Mouse (Mus musculus) hindbrain, embryonic 10.5 days (tissue): ENCODE measurements at regions not wholly inside any gene's neighbourhood (a gene's known extent, or its start where the extent isn't known, plus 50 kb on each side); places are given as distances from the start of the nearest gene placed in this dataset.
"Not testable (repeated sequence)": the region's sequence is repeated elsewhere in the genome, so short reads cannot be mapped to it uniquely, and the experiment has no call there.

Source experiments
- DNase-seq: peaks from one replicate; pipeline ENCODE4 v3.0.0-alpha.2; 2017; ENCODE audit warnings: low spot score
- H3K27ac ChIP-seq: fragments of 300-500 bp; sonication (generic); 2 replicates; pipeline ENCODE4 v1.5.1; 2016; ENCODE audit warnings: mild to moderate bottlenecking, moderate library complexity
- H3K27me3 ChIP-seq: fragments of 300-500 bp; sonication (generic); 2 replicates; pipeline ENCODE4 v1.6.1; 2016; ENCODE audit warnings: mild to moderate bottlenecking; ENCODE audit not compliant: poor library complexity, insufficient read depth, severe bottlenecking
- H3K36me3 ChIP-seq: fragments of 300-500 bp; sonication (generic); 2 replicates; pipeline ENCODE4 v1.6.1; 2016; ENCODE audit warnings: mild to moderate bottlenecking, moderate library complexity
- H3K4me1 ChIP-seq: fragments of 300-500 bp; sonication (generic); replicated peaks from 2 replicates; pipeline ENCODE4 v1.6.1; 2016; ENCODE audit warnings: mild to moderate bottlenecking
- H3K4me3 ChIP-seq: fragments of 300-500 bp; sonication (generic); 2 replicates; pipeline ENCODE4 v1.5.1; 2016; ENCODE audit warnings: mild to moderate bottlenecking, moderate library complexity
- H3K9me3 ChIP-seq: fragments of 300-500 bp; sonication (generic); 2 replicates; pipeline ENCODE4 v1.6.1; 2016; ENCODE audit warnings: mild to moderate bottlenecking, moderate library complexity
- WGBS: fragments of 180-500 bp; shearing (Covaris S2); methylation state at CpG from one replicate; pipeline ENCODE4 v1.1.7; 2016; 5-methylcytosine and 5-hydroxymethylcytosine counted together

DNA sequence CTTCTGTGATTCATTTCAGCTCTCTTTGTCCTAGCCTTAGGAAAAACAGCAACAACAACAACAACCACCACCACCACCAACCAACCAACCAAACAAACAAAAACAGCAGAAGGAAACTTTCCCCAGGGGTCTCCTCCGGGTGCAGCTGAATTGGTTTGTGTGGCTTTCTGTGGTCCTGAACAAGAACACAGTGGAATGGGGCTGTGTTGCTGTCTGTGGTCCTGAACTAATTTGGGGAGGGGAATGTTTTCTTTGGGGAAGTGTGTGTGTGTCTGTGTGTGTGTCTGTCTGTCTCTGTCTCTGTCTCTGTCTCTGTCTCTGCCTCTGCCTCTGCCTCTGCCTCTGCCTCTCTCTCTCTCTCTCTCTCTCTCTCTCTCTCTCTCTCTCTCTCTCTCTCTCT lies 164.8 kb upstream of the 1700012A03Rik start:
- H3K4me1 ChIP-seq = peaks cover 21% of the 10 kb centered on the region
- not testable (repeated sequence) for H3K27me3 ChIP-seq, H3K9me3 ChIP-seq, H3K36me3 ChIP-seq, DNase-seq, H3K4me3 ChIP-seq, H3K27ac ChIP-seq
- WGBS = 5% methylated on average over 1 of the region's 1 CpGs

DNA sequence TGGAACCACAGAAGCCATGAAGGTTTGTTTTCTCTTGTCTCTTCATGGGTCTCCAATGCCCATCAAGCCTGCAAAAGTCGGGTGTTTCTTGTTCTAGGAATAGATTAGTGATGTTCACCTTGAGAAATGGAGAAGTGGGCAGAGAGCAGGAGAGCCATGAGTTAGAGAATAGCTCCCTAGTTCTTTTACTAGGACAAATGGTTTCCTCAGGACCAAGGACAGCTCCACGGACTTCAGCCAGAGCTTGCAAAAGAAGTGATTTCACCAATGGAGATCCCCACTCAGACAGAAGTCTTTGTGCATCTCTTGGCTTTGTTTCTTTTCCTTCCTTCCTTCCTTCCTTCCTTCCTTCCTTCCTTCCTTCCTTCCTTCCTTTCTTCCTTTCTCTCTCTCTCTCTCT lies 166.3 kb upstream of the 1700012A03Rik start:
- Histone ChIP-seq H3K27me3 (no peaks in the 10 kb centered on the region), H3K36me3 (no peaks in the 10 kb centered on the region), H3K4me1 (peaks cover 21% of the 10 kb centered on the region), H3K4me3 (no peak overlapping the region), H3K9me3 (no peaks in the 10 kb centered on the region), H3K27ac (no peak overlapping the region)
- WGBS = 6% methylated on average over 2 of the region's 2 CpGs
- peak; percentile 45 for DNase-seq

DNA sequence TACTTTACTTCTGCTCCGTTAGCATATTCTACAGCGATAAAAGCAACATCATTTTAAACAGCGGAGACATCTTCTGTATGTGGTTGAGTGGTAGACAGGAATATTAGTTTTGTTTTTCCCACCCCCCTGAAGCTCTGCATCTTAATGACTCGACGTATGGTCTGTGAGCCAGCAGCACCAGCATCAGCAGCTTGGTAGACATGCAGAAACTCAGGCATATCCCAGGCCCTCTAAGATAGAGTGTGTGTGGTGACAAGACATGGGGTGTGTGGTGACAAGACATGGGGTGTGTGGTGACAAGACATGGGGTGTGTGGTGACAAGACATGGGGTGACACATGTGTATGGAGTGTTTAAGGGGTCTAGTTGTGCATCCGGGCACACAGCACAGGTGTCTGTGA lies 175.4 kb upstream of the 1700012A03Rik start:
- DNase-seq = no peak
- Histone ChIP-seq H3K4me3 (no peak overlapping the region), H3K27ac (no peak overlapping the region), H3K27me3 (no peaks in the 10 kb centered on the region), H3K9me3 (no peaks in the 10 kb centered on the region), H3K36me3 (no peaks in the 10 kb centered on the region), H3K4me1 (peaks cover 5% of the 10 kb centered on the region; the same call in 1 of the 2 replicates)
- 94% methylated on average over 6 of the region's 6 CpGs for WGBS

DNA sequence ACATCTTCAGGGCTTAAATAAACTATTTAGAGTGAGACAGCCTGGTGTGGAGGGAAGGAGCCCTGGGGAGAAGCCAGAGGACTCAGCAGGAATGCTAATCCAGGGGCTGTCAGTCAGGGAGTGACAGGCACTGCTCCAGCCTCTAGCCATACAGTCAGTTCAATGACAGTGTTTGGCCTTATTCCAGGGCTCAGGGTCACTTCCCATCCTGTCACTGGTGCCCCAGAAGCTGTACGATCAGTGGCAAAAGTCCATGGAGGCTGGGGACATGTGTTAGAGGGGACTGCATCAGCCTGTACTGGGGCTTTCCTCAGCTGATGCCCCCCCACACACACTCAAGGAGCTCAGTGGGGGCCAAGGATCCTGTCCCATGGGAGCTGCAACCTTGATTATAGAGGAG lies 176.1 kb upstream of the 1700012A03Rik start:
- Histone ChIP-seq H3K27ac (no peak overlapping the region), H3K36me3 (no peaks in the 10 kb centered on the region), H3K4me3 (no peak overlapping the region), H3K4me1 (peaks cover 5% of the 10 kb centered on the region; the same call in 1 of the 2 replicates), H3K27me3 (no peaks in the 10 kb centered on the region), H3K9me3 (no peaks in the 10 kb centered on the region)
- 44% methylated on average over 1 of the region's 1 CpGs for WGBS
- no peak for DNase-seq

DNA sequence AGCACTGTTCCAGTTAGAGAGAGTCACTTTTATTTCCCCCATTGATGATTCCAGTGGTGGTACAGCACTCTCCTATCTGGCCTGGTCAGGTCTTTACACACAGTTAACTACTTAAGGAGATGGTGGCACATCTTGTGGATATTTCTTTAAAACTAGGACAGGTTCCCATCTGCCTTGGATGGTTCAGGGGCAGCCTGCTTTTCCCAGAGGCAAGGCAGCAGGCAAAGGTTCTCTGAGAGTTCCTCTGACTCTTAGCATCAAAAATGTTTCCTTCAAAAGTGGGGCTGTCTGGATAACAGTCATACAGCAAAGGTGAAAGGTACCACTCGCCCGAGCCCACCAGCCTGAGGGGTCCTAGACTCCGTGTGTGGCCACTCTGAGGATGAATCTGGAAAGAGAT lies 178.3 kb upstream of the 1700012A03Rik start:
- H3K4me1 ChIP-seq = peaks cover 5% of the 10 kb centered on the region; the same call in 1 of the 2 replicates
- no peaks in the 10 kb centered on the region for H3K9me3 ChIP-seq
- no peak for DNase-seq
- H3K36me3 ChIP-seq = no peaks in the 10 kb centered on the region
- H3K4me3 ChIP-seq = no peak overlapping the region
- H3K27ac ChIP-seq = no peak overlapping the region
- 90% methylated on average over 3 of the region's 3 CpGs for WGBS
- H3K27me3 ChIP-seq = no peaks in the 10 kb centered on the region

DNA sequence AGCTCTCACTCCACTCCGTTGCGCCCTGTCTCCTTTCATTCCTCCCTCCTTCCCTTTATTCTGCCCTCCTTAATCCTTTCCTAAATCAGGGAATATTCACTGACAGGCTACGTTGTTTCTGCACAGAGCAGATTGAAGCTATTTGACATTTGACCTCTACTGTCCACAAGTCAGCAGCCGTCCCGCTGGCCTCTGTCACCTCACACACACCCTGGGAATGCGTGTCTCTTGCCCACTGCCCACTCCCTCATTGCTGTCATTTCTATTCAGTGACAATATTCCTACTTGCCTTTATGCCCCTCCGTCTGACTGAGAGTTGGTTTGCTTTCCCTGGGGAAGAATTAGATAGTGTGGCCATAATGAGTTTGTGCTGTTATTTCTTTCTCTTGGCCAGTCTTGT lies 188.1 kb upstream of the 1700012A03Rik start:
- peak; percentile 10 for DNase-seq
- Histone ChIP-seq H3K27me3 (no peaks in the 10 kb centered on the region), H3K9me3 (no peaks in the 10 kb centered on the region), H3K27ac (no peak overlapping the region), H3K4me1 (peaks cover 11% of the 10 kb centered on the region), H3K36me3 (no peaks in the 10 kb centered on the region), H3K4me3 (no peak overlapping the region)
- 29% methylated on average over 7 of the region's 7 CpGs for WGBS

DNA sequence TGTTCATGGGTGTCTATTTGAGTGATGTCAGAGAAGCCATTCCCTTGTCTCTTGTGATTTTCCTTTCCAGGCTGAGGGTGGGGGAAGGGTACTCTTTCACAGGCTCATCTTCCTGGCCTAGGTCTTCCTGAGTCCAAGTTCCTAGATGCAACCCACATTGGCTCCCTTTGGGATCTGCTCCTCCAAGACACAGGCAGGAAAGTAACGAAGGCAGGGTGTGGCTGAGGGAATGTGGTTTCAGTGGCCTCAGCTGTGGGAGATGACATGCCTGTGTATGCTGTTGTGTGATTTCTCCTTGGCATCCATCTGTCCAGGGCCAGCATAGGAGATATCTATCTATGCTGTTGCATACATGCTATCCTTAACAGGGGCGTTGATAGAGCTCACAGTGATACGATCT lies 190.4 kb upstream of the 1700012A03Rik start:
- no peaks in the 10 kb centered on the region for H3K36me3 ChIP-seq
- DNase-seq = no peak
- WGBS = 88% methylated on average over 3 of the region's 3 CpGs

DNA sequence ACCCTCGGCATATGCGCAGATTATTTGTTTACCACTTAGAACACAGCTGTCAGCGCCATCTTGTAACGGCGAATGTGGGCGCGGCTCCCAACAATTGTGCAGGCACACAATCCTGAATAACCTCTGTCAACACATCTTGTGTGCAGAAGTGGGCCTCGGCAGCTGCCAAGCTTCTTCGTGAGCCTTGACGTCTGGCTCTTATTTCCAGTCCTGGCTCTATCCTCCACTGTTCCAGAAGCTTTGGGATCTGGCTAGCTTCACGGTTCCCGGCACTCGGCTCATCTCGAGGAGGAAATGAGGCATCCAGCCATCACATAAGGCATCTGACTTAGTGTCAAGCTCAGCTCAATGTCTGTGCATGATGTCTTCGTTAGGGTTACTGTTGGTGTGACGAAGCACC lies 195.8 kb upstream of the 1700012A03Rik start:
- WGBS = 94% methylated on average over 16 of the region's 16 CpGs
- H3K27me3 ChIP-seq = no peaks in the 10 kb centered on the region
- no peaks in the 10 kb centered on the region for H3K36me3 ChIP-seq
- 0 out of 2 replicates have a peak, but pooled peaks cover 2% of the 10 kb centered on the region for H3K4me1 ChIP-seq
- DNase-seq = no peak
- no peak overlapping the region for H3K27ac ChIP-seq
- no peak overlapping the region for H3K4me3 ChIP-seq
- peaks cover 4% of the 10 kb centered on the region; the same call in 1 of the 2 replicates for H3K9me3 ChIP-seq

More for the DNA sequence above, 190.4 kb upstream of the 1700012A03Rik start:
- Histone ChIP-seq H3K27me3 (no peaks in the 10 kb centered on the region), H3K4me3 (no peak overlapping the region), H3K4me1 (peaks cover 11% of the 10 kb centered on the region), H3K9me3 (no peaks in the 10 kb centered on the region; the same call in 1 of the 2 replicates), H3K27ac (no peak overlapping the region)

DNA sequence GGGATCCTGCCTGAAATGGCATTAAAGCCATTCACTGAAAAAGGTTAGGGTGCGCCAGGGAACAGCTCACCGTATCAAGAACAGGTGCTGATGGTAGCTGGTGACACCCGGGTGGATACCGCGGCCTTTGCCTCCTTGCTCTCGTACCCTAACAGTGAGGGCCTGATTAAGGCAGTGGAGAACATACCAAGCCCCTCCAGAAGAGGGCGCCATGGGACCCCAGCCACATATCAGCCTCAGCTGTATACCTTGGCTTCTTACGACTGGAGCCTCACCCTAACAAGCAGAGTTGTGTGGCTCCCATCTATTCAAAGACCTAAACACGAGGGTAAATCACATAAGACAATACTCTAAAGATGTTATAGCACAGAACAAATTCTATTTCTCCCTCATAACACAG lies 203.7 kb upstream of the 1700012A03Rik start:
- 84% methylated on average over 9 of the region's 9 CpGs for WGBS
- H3K9me3 ChIP-seq = 0 out of 2 replicates have a peak, but pooled peaks cover 3% of the 10 kb centered on the region
- H3K27me3 ChIP-seq = no peaks in the 10 kb centered on the region
- DNase-seq = no peak
- no peak overlapping the region for H3K27ac ChIP-seq
- peaks cover 6% of the 10 kb centered on the region; the same call in 1 of the 2 replicates for H3K4me1 ChIP-seq
- no peak overlapping the region for H3K4me3 ChIP-seq
- H3K36me3 ChIP-seq = no peaks in the 10 kb centered on the region

DNA sequence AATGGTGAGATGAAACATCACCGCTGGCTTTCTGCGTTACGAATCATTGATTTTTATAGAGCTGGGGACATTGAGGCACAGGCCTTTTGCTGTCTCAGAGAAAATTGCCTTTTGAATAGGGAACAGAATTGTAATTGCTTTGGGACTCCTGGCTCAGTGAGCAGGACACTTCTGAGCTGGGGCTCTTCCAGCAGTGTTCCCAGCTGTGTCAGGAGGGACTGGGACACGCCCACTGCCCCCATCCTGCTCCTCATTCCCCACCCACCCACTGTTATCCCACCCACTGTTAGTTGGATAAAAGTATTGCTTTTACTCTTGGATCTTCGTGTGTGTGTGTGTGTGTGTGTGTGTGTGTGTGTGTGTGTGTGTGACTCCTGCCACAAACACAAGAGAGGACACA lies 204.4 kb upstream of the 1700012A03Rik start:
- WGBS = 76% methylated on average over 5 of the region's 5 CpGs
- DNase-seq = no peak
- 0 out of 2 replicates have a peak, but pooled peaks cover 3% of the 10 kb centered on the region for H3K9me3 ChIP-seq
- no peaks in the 10 kb centered on the region for H3K36me3 ChIP-seq
- peaks cover 6% of the 10 kb centered on the region; the same call in 1 of the 2 replicates for H3K4me1 ChIP-seq
- no peak overlapping the region for H3K27ac ChIP-seq
- no peaks in the 10 kb centered on the region for H3K27me3 ChIP-seq
- H3K4me3 ChIP-seq = no peak overlapping the region

DNA sequence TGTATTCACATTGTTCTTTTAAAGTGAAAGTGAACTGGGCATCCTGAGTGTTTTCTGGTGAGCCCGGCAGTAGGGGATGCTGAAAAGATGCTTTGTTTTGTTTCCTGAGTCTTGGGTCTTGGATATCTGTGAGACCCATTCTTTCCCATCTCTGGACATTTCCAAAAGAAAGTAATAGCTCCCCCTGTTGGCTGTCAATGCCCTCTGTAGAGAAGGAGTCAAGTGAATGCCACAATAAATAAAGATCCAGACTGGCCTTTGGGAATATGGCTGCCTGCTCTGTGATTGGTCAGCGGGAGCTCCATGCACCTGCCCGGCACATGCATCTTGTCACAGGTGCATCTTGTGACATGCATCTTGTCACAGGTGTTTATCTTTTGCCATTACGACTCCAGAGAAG lies 209.4 kb upstream of the 1700012A03Rik start:
- Histone ChIP-seq H3K27me3 (no peaks in the 10 kb centered on the region), H3K9me3 (peaks cover 9% of the 10 kb centered on the region), H3K27ac (no peak overlapping the region), H3K4me3 (no peak overlapping the region), H3K4me1 (peaks cover 6% of the 10 kb centered on the region; the same call in 1 of the 2 replicates), H3K36me3 (no peaks in the 10 kb centered on the region)
- no peak for DNase-seq
- WGBS = 90% methylated on average over 4 of the region's 4 CpGs

DNA sequence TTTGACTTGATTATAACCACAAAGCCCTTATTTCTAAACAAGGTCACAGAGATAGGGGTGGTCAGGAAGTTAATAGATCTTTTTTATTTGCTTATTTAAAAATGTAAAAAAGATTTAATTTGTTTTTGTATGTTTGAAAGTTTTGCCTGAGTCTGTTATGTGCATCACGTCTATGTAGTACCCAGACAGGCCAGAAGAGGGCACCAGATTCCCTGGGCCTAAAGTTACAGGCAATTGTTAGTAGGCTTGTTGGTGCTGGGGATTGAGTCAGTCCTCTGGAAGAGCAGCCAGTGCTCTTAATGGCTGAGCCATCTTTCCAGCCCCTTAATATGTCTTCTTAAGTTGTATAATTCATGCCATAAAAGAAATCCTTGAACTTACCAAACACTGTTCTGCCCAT lies 211.5 kb upstream of the 1700012A03Rik start:
- H3K9me3 ChIP-seq = peaks cover 9% of the 10 kb centered on the region
- no peak overlapping the region for H3K4me3 ChIP-seq
- no peaks in the 10 kb centered on the region for H3K36me3 ChIP-seq
- no peaks in the 10 kb centered on the region for H3K27me3 ChIP-seq
- peaks cover 10% of the 10 kb centered on the region for H3K4me1 ChIP-seq
- DNase-seq = no peak
- 67% methylated on average over 1 of the region's 1 CpGs for WGBS
- H3K27ac ChIP-seq = no peak overlapping the region

DNA sequence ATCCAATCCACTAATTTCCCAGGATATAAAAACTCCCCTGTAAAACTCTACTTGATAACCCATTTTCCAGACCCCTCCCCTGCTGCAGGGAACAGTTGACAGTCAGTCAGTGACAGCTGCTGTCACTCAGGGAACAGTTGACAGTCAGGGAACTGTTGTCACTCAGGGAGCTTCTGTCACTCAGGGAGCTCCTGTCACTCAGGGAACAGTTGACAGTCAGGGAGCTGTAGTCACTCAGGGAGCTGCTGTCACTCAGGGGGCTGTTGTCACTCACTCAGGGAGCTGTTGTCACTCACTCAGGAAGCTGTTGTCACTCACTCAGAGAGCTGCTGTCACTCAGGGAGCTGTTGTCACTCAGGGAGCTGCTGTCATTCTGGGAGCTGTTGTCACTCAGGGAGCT lies 214.3 kb upstream of the 1700012A03Rik start:
- peaks cover 10% of the 10 kb centered on the region for H3K4me1 ChIP-seq
- peaks cover 7% of the 10 kb centered on the region for H3K9me3 ChIP-seq
- H3K27me3 ChIP-seq = no peaks in the 10 kb centered on the region
- no peaks in the 10 kb centered on the region for H3K36me3 ChIP-seq
- H3K4me3 ChIP-seq = no peak overlapping the region
- DNase-seq = peak; percentile 8
- no peak overlapping the region for H3K27ac ChIP-seq

DNA sequence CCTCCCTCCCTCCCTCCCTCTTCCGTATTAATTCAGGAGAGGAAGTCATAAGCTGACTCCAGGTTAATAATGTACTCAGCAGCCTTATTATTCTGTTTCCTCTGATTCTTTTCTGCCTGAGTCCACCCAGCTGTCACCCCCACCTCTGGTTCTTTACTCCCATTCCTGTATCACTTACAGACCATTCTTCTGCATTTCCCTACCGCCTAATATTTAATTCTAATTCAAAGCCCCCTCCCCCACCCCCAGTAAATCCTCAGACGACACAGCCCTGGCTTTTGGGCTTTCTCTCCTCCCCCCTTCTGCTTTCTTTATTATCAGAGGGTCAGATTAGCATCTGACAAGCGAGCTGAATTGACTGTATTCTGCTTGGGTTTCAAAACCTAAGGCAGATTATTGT lies 215.5 kb upstream of the 1700012A03Rik start:
- WGBS = 32% methylated on average over 4 of the region's 4 CpGs

More for the DNA sequence above, 215.5 kb upstream of the 1700012A03Rik start:
- H3K4me1 ChIP-seq = peaks cover 10% of the 10 kb centered on the region
- H3K27ac ChIP-seq = no peak overlapping the region
- H3K27me3 ChIP-seq = no peaks in the 10 kb centered on the region
- H3K9me3 ChIP-seq = peaks cover 7% of the 10 kb centered on the region
- H3K4me3 ChIP-seq = no peak overlapping the region
- H3K36me3 ChIP-seq = no peaks in the 10 kb centered on the region
- DNase-seq = no peak
